Mouse (Mus musculus) lung, postnatal 0 days (tissue): ENCODE results near the gene Cacna1d.

ENCODE experiments used
- CTCF ChIP-seq: IDR thresholded peaks from 2 replicates; pipeline ENCODE4 v1.5.1; 2016; ENCODE audit warnings: antibody characterized with exemption, mild to moderate bottlenecking
- EP300 ChIP-seq: IDR thresholded peaks from 2 replicates; pipeline ENCODE4 v1.6.1; 2016; ENCODE audit warnings: antibody characterized with exemption, mild to moderate bottlenecking, control low read depth

DNA sequence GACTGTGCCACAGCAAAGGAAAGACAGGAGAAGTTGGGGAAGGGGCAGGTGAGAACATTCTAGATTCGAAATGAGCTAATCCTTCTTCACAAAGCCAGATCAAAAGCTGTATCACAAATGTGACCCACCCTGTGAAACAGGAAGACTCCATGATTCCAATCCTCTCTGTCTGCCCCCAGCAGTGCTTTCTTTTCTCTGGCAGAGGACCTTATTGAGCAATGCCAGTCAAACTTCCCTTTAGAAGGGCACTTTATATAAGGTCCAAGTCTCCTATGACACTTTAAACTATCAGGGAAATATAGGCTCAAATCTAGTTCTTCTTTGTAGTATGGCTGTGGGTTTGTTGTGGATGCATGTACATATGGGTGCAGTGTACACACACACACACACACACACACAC, 290.9 kb downstream of the Cacna1d start:
- TF ChIP-seq CTCF = no peak
- TF ChIP-seq EP300 = no peak
